Mouse (Mus musculus) NIH3T3 (cell line): ENCODE data around the gene Duox1.

Experiments
- DNase-seq: peaks from one replicate; pipeline ENCODE4 v3.0.0-alpha.2; 2012; ENCODE audit warnings: low read depth

The Duox1 gene

GRCm38 (mm10) chr2:122355389-122355788 is 39.9 kb downstream of the Duox1 start:
- DNase-seq = no peak

- DNase-seq = no peak
These were observed 40.7 kb downstream of the Duox1 start for GRCm38 (mm10) chr2:122356187-122356586.

GRCm38 (mm10) chr2:122360310-122360709 is 44.8 kb downstream of the Duox1 start:
- no peak for DNase-seq

DNA sequence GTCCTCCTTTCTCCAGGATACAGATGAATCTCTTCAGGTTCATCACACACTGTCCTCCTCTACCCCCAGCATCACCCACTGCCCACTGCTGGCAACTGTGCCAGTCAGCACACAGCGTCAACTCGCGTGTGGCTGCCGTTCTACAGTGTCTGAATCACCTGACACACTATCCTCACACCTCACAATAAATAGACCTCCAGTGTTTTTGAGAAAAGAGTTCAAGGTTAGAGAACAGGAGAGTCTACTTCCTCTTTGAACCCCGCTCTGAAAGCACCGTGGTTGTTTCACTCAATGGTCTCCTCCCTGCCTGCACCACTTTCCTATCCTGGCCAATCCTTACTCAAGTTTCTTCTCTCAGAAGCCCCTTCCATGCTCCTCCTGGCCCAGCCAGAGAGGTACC is 45.7 kb downstream of the Duox1 start:
- DNase-seq = no peak

DNA sequence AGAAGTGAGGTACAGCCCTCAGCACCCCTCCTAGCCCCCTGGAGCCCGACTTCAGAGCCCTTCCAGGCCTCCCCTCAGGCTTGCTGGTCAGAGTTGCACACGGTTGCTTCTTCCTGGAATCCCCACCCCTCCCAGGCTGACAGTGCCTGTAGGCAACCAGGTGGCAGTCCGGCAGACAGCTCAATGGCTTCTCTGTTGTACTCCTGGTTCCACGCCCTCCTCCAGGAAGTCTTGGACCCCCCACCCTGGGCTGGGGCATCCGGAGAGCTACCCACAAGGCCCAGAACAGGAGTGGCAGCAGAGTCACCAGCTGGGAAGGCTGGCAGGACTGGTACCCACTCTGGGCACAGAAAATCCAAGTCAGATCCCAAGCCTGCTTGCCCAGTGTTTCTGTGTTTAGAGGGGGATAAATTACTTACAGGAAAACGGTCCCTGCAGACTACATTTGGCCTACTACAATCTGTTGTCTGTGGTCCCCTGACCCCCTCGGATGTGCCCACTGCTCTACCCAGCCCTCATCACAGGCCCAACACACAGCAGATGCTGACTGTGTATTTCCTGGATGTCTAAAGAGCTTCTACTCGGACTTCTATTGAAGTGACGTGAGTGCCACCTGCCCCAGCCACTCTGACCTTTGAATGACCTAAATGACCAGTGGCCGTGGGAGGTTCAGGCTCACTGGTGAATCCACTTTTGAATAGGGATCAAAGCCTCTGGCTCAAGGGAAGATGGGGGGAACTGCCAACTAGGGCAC is 46.6 kb downstream of the Duox1 start:
- no peak for DNase-seq

DNA sequence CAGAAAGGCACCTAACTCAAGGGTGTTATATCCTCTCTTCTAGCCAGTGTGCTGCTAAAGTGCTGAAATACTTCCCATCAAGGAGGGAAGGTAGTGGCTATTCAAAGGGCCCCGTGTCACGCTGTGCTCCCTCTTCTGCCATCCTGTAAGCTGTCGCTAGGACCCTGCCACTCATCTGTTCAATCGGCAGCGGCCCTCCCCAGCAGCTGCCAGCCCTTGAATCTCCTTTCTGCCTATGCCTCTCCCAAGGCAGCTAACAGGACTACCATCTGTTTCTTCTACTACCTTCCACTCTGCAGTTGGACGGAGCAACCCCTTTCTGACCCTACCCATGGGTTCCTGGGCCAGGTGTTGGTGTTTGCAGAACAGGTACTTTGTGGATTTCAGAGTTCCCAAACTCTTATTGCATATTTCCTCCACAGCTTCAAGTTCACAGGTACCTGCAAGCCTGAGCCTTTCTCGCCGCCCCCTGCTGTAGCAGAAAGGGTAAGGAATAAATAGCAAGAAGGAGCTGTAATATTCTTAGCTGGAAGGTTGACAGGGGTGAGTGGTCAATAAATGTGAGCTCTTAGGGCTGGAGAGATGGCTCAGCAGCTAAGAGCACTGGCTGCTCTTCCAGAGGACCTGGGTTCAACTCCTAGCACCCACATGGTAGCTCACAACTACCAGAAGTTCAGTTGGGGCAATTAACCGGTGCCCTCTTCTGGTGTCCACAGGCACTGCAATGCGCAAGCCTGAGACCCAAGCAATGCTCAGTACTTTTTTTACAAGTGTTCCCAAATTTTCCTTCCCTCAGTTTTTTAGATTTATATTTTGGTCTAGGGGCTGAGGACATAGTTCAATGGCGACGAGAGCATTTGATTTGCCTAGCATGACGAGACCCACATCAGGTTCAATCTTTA is 47.4 kb downstream of the Duox1 start:
- DNase-seq = no peak

GRCm38 (mm10) chr2:122364352-122364944 is 49.0 kb downstream of the Duox1 start:
- no peak for DNase-seq

GRCm38 (mm10) chr2:122365244-122365866 is 49.9 kb downstream of the Duox1 start:
- no peak for DNase-seq

GRCm38 (mm10) chr2:122366039-122366438 is 50.6 kb downstream of the Duox1 start:
- no peak for DNase-seq

- no peak for DNase-seq
These were observed 51.2 kb downstream of the Duox1 start for GRCm38 (mm10) chr2:122366706-122367105.

DNA sequence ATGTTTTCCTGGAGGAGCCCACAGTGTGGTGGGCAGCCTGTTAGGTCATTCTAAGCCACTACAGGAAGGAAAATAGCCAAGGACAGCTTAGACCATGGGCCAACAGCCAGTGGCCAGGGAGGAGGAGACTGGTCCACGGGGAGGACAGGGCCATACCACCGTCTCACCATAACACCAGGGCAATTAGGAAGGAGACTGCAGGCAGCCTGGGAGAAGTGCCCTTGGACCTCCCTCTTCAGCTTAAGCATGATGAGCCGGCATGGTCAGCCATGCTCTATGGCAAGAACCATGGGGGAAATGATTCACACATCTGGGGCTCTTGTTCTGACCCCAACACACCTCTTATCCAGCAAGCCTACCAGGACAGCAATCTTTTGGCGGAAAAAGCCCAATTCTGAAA is 51.7 kb downstream of the Duox1 start:
- peak; percentile 49 for DNase-seq

- peak; percentile 13 for DNase-seq
These were observed 52.2 kb downstream of the Duox1 start for GRCm38 (mm10) chr2:122367701-122368080.

- peak; percentile 16 for DNase-seq
These were observed 52.9 kb downstream of the Duox1 start for GRCm38 (mm10) chr2:122368081-122368971.

- peak; percentile 91 for DNase-seq
These were observed 53.7 kb downstream of the Duox1 start, which contains the start of gene Shf for GRCm38 (mm10) chr2:122368995-122369739. Shf (minus strand) TSS chr2:122369162.

DNA sequence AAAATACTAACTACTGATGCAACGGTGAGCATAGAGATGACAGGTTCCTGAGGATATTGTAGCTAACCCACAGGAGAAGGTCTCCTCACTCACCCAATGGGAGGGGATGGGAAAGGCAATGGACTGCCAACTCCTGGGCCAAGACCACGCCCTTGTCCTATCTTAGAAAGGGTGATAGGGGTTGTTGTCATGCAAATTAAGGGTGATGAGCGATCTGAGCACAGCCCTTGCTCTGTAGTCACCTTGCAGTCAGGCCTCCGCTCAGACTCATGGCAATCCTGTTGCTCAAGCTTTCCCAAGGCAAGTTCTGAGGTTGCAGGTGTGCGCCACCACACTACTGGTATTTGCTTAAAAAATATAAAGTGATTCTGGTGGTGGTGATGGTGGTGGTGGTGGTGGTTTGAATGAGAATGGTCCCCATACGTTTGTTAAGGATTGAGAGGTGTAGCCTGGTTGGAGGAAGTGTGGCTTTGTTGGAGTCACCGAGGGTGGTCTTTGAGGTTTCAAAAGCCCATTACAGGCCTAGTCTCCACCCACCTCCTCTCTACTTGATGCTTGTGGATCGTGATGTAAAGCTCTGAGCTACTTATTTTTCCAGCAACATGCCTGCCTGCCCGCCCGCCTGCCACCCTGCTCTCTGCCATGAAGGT is 54.8 kb downstream of the Duox1 start:
- DNase-seq = no peak

GRCm38 (mm10) chr2:122372067-122372466 is 56.6 kb downstream of the Duox1 start:
- DNase-seq = no peak

DNA sequence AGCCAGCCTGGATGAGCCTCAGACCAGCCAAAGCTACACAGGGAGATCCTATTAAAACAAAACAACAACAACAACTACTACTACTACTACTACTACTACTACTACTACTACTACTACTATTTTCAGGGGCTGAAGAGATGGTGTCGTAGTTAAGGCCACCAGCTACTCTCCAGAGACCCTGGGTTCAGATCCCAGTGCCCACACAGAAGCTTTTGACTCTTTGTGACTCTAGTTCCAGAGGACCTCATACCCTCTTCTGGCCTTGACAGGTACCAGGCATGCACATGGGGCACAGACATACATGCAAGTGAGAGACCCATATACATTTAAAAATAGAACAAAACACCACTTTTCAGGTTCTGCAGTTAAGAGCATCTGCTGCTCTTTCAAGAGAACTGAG is 57.1 kb downstream of the Duox1 start:
- DNase-seq = no peak

DNA sequence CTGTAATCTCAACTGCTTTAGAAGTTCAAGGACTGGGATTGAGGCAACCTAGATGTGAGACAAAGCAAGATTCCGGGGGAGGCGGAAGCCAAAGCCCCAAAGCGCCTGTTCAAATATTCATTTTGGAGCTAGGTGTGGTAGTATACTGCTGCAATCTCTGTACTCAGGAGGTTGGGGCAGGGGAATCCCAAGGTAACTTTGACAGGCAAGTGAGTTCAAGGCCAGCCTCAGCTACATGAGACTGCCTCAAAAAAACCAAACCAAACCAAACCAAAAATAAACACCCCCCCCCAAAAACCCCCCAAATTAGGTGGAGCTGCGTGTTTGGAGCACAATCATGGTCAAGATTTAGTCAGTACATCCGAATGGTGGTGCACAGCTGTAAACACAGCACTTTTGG is 58.5 kb downstream of the Duox1 start:
- DNase-seq = peak; percentile 24

DNA sequence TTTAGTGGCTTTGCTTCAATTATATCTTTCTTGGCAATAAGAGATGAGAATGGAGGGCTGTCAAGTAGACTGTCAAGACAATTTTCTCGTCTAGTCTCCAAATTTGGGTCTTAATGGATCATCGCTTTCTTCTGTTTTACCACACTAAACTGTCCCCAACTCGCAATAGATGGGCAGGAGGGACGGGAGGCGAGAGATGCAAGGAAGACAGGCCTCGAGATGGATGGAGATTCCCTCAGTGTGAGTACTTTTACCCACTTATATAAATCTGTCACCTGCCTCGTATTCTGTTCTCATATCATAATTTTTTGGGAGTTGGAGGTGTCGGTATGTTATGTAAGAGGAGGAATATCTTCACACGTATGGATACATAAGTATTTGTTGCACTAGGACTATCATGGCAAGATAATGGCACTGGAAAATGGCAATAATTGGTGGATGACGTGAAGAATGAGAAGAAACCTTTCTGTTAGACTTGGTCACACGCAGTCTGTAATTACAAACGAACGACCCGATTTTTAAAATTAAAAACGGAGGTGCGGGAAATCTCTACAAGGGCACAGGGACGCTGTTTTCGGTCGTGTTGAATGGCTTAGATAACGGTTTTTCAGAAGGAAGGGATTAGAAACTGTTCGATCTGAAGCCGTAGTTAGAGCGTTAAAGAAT is 59.3 kb downstream of the Duox1 start:
- DNase-seq = no peak
